Mouse (Mus musculus) B cell, adult (primary cell): Measurements from ENCODE around the gene Xlr5c. TPM values are rescaled to one million over a fixed set of nuclear protein-coding genes. Genes with fewer than 3 reads are reported as not detected.

Source experiments
- total RNA-seq: library from RNA; stranded (reverse); gene quantifications from 4 replicates; pipeline ENCODE4 v1.2.4, GENCODE M21; 2023; ENCODE audit not compliant: inconsistent age

Xlr5c gene
- not detected in 4 replicates for total RNA-seq

GRCm38 (mm10) chrX:73292876-73293275 lies at the start of gene Xlr5c, which contains the start of gene Xlr5a:
Gene Xlr5c (minus strand): TSS chrX:73292976.
Gene Xlr5a (minus strand): TSS chrX:73292976.

GRCm38 (mm10) chrX:73342483-73342895 lies 49.7 kb upstream of the Xlr5c start, which contains the start of gene Zfp275:
Gene Zfp275 (plus strand): TSS chrX:73342621.

GRCm38 (mm10) chrX:73336740-73337139 lies 44.0 kb upstream of the Xlr5c start, which contains the start of gene Gm45015:
Gene Gm45015 (minus strand): TSS chrX:73336840.

GRCm38 (mm10) chrX:73265270-73265669 lies 27.5 kb downstream of the Xlr5c start, which contains the start of gene Xlr3c:
Gene Xlr3c (minus strand): TSS chrX:73265390.

GRCm38 (mm10) chrX:73242821-73243325 lies 49.9 kb downstream of the Xlr5c start, which contains the start of gene Xlr4c:
Gene Xlr4c (minus strand): TSS chrX:73243130.

Other genes with a start within 250 kb of the Xlr5c start
- not detected in 4 replicates for gene Pnma3, start 228.2 kb downstream of the Xlr5c start, total RNA-seq
- 2.4 to 5.0 TPM (median 3.7 TPM) in 4 replicates for gene Xlr4a, start 210.5 kb downstream of the Xlr5c start, total RNA-seq
- gene Xlr3a, start 195.9 kb downstream of the Xlr5c start, total RNA-seq, result 0.15 to 0.38 TPM (median 0.27 TPM) in 3 of 4 replicates, not detected in the other
- 0.19 TPM in 1 of 4 replicates, not detected in the others for gene Gm14685, start 175.9 kb downstream of the Xlr5c start, total RNA-seq
- not detected in 4 replicates for gene Xlr5b, start 144.2 kb downstream of the Xlr5c start, total RNA-seq
- 0.21 TPM in 1 of 4 replicates, not detected in the others for gene DXBay18, start 143.5 kb downstream of the Xlr5c start, total RNA-seq
- gene Spin2d, start 116.0 kb downstream of the Xlr5c start, total RNA-seq, result not detected in 4 replicates
- gene Xlr3b, start 100.8 kb downstream of the Xlr5c start, total RNA-seq, result 1.5 to 2.8 TPM (median 2.0 TPM) in 4 replicates
- 11.2 to 16.7 TPM (median 13.7 TPM) in 4 replicates for gene Xlr4b, start 78.6 kb downstream of the Xlr5c start, total RNA-seq
- 12.3 to 14.9 TPM (median 13.4 TPM) in 4 replicates for gene F8a, start 64.7 kb downstream of the Xlr5c start, total RNA-seq
- 3.2 to 5.3 TPM (median 4.2 TPM) in 4 replicates for gene Xlr4c, start 49.8 kb downstream of the Xlr5c start, total RNA-seq
- gene Xlr3c, start 27.6 kb downstream of the Xlr5c start, total RNA-seq, result 0.35 TPM in 1 of 4 replicates, not detected in the others
- gene Xlr5a, start within 50 bp of the Xlr5c start, total RNA-seq, result not detected in 4 replicates
- not detected in 4 replicates for gene Gm45015, start 43.9 kb upstream of the Xlr5c start, total RNA-seq
- gene Zfp275, start 49.6 kb upstream of the Xlr5c start, total RNA-seq, result 24.0 to 32.8 TPM (median 26.6 TPM) in 4 replicates
- not detected in 4 replicates for gene Gm18336, start 105.8 kb upstream of the Xlr5c start, total RNA-seq
- gene Zfp92, start 118.1 kb upstream of the Xlr5c start, total RNA-seq, result not detected in 4 replicates
- 0.54 TPM in 1 of 4 replicates, not detected in the others for gene Trex2, start 142.4 kb upstream of the Xlr5c start, total RNA-seq
- 19.5 to 22.9 TPM (median 21.4 TPM) in 4 replicates for gene Haus7, start 166.1 kb upstream of the Xlr5c start, total RNA-seq
- gene Bgn, start 190.6 kb upstream of the Xlr5c start, total RNA-seq, result 0.29 to 0.94 TPM (median 0.44 TPM) in 4 replicates
- gene Atp2b3, start 210.1 kb upstream of the Xlr5c start, total RNA-seq, result not detected in 4 replicates